Mouse (Mus musculus) heart, embryonic 11.5 days (tissue): Measurements from ENCODE around the gene Ints11. TPM values are rescaled to one million over a fixed set of nuclear protein-coding genes. Genes with fewer than 3 reads are reported as not detected.

Experiments
- ATAC-seq: fragments of 200-750 bp; cut with Nextera tagmentation; replicated peaks from 2 replicates; pipeline ENCODE4 v1.8.0; 2017; ENCODE audit warnings: moderate library complexity; ENCODE audit not compliant: insufficient number of reproducible peaks, low FRiP score, low TSS enrichment
- H3K27ac ChIP-seq: fragments of 300-500 bp; sonication (generic); 2 replicates; pipeline ENCODE4 v1.5.1; 2014; ENCODE audit warnings: mild to moderate bottlenecking, low read depth, low read length
- H3K27me3 ChIP-seq: fragments of 300-500 bp; sonication (generic); 2 replicates; pipeline ENCODE4 v1.6.1; 2014; ENCODE audit warnings: mild to moderate bottlenecking, low read length, mixed read lengths; ENCODE audit not compliant: control insufficient read depth, insufficient read depth
- H3K36me3 ChIP-seq: fragments of 300-500 bp; sonication (generic); 2 replicates; pipeline ENCODE4 v1.6.1; 2014; ENCODE audit warnings: mild to moderate bottlenecking, low read length, moderate library complexity, mixed read lengths; ENCODE audit not compliant: control insufficient read depth, insufficient read depth
- H3K4me1 ChIP-seq: fragments of 300-500 bp; sonication (generic); 2 replicates; pipeline ENCODE4 v1.6.1; 2014; ENCODE audit warnings: low read length; ENCODE audit not compliant: control insufficient read depth, insufficient read depth
- H3K4me2 ChIP-seq: fragments of 300-500 bp; sonication (generic); 2 replicates; pipeline ENCODE4 v1.6.1; 2014; ENCODE audit warnings: mild to moderate bottlenecking, moderate library complexity
- H3K4me3 ChIP-seq: fragments of 300-500 bp; sonication (generic); 2 replicates; pipeline ENCODE4 v1.5.1; 2014; ENCODE audit warnings: low read depth, low read length
- H3K9ac ChIP-seq: fragments of 300-500 bp; sonication (generic); 2 replicates; pipeline ENCODE4 v1.6.1; 2014; ENCODE audit warnings: mild to moderate bottlenecking, low read depth, low read length, moderate library complexity
- H3K9me3 ChIP-seq: fragments of 300-500 bp; sonication (generic); replicated peaks from 2 replicates; pipeline ENCODE4 v1.6.1; 2016; ENCODE audit warnings: low read length; ENCODE audit not compliant: control insufficient read depth
- WGBS: fragments of 180-500 bp; shearing (Covaris S2); extraction: QIAGEN DNeasy Blood & Tissue Kit; methylation state at CpG from one replicate; pipeline ENCODE4 v1.1.7; 2014; ENCODE audit not compliant: insufficient replicate concordance; 5-methylcytosine and 5-hydroxymethylcytosine counted together
- polyA plus RNA-seq: library from polyadenylated mRNA; unstranded; fragments of >200 nt; fragmentation: Nextera tagmentation; extraction: Ambion mirVana; gene quantifications from 2 replicates; pipeline ENCODE4 v1.2.1, GENCODE M21; 2014

Ints11 gene
- polyA plus RNA-seq, 1 experiment from 2014 or later, result 40.7 TPM

DNA sequence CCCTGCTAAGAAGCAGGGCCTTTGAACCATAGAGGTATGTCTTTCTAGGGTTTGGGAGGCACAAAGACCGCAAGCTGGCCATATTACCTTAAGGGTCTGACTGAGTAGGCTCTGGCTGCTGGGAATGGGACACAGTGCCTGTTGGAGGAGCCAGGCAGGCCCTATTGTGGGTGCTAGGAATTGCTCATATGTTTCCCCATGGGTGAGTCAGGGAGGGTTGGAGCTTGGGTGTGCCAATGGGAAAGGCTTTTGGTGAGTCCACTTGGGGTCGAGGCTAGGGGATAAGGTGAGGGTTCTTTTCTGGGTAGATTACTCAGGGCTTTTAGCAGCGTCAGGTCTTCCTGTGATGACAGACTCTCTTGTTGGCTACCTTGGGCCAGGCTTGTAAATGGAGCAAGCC lies 18.0 kb upstream of the Ints11 start:
- H3K9me3 ChIP-seq, result no peaks in the 10 kb centered on the region
- H3K27ac ChIP-seq, result no peak overlapping the region
- no peak for ATAC-seq
- 85% methylated on average over 3 of the region's 3 CpGs for WGBS
- no peak overlapping the region for H3K4me2 ChIP-seq
- no peak overlapping the region for H3K4me3 ChIP-seq
- peaks cover 13% of the 10 kb centered on the region for H3K36me3 ChIP-seq
- H3K27me3 ChIP-seq, result no peaks in the 10 kb centered on the region
- no peak overlapping the region for H3K9ac ChIP-seq
- H3K4me1 ChIP-seq, result peaks cover 11% of the 10 kb centered on the region

DNA sequence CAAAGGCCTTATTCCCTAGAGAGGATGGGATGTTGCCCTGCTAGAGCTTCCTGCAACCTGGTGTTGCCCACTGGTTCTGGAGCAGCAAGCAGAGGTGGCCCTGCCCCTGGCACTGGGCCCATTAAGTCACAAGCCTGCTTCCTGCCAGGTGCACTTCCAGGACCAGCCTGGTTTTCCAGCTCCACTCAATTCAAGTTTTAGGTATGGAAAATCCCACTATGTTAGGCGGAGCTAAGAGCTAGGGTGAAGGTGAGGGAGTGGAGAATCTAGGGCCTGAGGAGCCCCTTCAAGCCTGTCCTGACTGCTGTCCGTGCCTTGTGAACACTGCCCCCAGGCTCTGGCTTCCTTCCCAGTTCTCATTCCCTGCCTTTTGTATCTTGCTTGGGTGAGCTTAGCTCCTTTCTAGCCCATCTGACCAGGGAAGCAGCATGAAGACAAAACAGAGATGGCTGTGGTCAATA lies 17.4 kb upstream of the Ints11 start:
- WGBS, result 78% methylated on average over 2 of the region's 2 CpGs
- Histone ChIP-seq H3K9ac (no peak overlapping the region), H3K9me3 (no peaks in the 10 kb centered on the region), H3K4me1 (peaks cover 11% of the 10 kb centered on the region), H3K4me2 (no peak overlapping the region), H3K36me3 (peaks cover 16% of the 10 kb centered on the region), H3K4me3 (no peak overlapping the region), H3K27ac (no peak overlapping the region), H3K27me3 (no peaks in the 10 kb centered on the region)
- no peak for ATAC-seq

DNA sequence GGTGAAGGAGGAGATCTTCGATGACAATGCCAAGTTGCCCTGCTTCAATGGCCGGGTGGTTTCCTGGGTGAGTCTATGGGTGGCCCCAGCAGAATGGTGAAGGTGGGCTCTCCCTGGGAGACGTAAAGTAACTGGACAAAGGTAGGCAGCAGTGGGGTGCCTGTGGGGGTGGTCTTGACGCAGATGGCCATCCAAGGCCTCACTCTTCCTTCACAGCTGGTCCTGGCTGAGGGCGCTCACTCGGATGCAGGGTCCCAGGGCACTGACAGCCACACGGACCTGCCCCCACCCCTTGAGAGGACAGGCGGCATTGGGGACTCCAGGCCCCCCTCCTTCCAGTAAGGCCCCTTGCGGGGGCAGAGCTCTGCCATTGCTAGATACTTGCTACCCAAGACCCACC lies 15.9 kb upstream of the Ints11 start:
- peaks cover 20% of the 10 kb centered on the region for H3K36me3 ChIP-seq

DNA sequence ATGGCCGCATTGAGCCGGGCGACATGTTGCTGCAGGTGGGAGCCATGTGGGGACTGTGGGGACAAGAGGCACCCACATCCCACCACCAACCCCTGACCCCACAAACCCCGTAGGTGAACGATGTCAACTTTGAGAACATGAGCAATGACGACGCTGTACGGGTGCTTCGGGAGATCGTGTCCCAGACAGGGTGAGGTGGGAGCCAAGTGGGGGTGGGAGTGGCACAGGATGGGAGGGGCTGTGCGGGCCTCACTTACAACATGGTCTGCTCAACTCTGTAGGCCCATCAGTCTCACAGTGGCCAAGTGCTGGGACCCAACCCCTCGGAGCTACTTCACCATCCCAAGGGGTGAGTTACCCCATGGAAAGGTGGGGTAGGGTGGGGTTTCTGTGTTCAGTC lies 14.4 kb upstream of the Ints11 start:
- Histone ChIP-seq H3K4me1 (no peaks in the 10 kb centered on the region), H3K36me3 (peaks cover 20% of the 10 kb centered on the region), H3K9ac (no peak overlapping the region), H3K27me3 (no peaks in the 10 kb centered on the region), H3K4me3 (no peak overlapping the region), H3K27ac (no peak overlapping the region), H3K4me2 (no peak overlapping the region), H3K9me3 (no peaks in the 10 kb centered on the region)
- no peak for ATAC-seq
- WGBS, result 94% methylated on average over 12 of the region's 12 CpGs

More for the DNA sequence above, 15.9 kb upstream of the Ints11 start:
- ATAC-seq, result no peak
- H3K4me1 ChIP-seq, result peaks cover 5% of the 10 kb centered on the region
- H3K9ac ChIP-seq, result no peak overlapping the region
- H3K27ac ChIP-seq, result no peak overlapping the region
- 91% methylated on average over 9 of the region's 9 CpGs for WGBS
- no peak overlapping the region for H3K4me3 ChIP-seq
- H3K9me3 ChIP-seq, result no peaks in the 10 kb centered on the region
- no peak overlapping the region for H3K4me2 ChIP-seq
- no peaks in the 10 kb centered on the region for H3K27me3 ChIP-seq

DNA sequence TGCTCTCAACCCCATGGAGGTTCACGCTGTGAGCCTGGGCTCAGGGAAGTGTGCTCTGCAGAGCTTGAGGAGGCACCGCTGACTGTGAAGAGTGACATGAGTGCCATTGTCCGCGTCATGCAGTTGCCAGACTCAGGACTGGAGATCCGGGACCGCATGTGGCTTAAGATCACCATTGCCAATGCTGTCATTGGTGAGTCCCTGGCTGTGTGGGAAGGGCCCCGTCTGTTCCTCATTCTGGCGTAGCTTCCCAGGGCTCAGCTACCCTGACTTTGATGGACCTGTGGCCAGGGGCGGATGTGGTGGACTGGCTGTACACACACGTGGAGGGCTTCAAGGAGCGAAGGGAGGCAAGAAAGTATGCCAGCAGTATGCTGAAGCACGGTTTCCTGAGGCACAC lies 13.3 kb upstream of the Ints11 start:
- Histone ChIP-seq H3K4me3 (no peak overlapping the region), H3K9me3 (no peaks in the 10 kb centered on the region), H3K4me1 (no peaks in the 10 kb centered on the region), H3K9ac (no peak overlapping the region), H3K27ac (no peak overlapping the region), H3K4me2 (no peak overlapping the region), H3K27me3 (no peaks in the 10 kb centered on the region), H3K36me3 (peaks cover 20% of the 10 kb centered on the region)
- no peak for ATAC-seq
- 92% methylated on average over 12 of the region's 12 CpGs for WGBS

DNA sequence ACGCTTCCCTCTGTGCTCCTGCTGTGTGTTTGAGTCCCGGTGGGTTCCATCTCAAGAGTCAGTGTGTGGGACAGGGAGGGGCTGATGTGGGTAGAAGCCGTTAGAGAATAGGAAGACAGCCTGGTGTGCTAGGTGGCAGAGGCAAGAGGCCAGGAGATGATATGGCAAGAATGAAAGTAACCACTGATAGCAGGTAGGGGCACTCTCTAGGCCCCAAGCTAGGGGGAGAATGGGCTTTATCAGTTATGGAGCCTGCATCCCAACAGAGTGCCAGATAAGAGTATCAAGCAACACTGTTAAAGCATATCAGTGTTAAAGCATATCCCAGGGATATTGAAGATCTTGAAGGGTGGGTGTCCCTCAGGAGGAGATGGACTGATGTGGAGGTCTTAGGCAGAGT lies 12.5 kb upstream of the Ints11 start:
- Histone ChIP-seq H3K4me3 (no peak overlapping the region), H3K4me2 (no peak overlapping the region), H3K27me3 (no peaks in the 10 kb centered on the region), H3K4me1 (no peaks in the 10 kb centered on the region), H3K9me3 (no peaks in the 10 kb centered on the region), H3K36me3 (peaks cover 20% of the 10 kb centered on the region), H3K27ac (no peak overlapping the region), H3K9ac (no peak overlapping the region)
- WGBS, result 56% methylated on average over 3 of the region's 3 CpGs
- no peak for ATAC-seq

DNA sequence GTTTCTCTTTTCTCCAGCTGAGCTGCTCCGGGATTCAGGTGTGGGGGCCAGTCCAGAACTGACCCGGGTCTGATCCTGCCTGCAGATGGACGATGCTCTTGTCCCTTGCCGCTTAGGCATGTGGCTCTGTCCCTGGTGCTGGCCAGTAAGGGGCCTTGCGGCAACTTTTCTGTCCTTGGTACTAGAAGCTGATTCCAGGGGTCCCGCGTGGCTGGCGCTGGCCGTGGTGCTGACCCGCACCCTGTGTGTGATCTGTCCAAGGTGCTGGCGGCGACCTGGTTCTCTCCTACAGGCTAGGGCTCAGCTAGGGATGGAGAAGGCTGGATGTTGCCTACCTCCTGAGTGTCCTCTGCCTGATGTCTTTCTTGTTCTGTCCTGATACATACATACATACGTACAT lies 10.0 kb upstream of the Ints11 start:
- Histone ChIP-seq H3K27me3 (no peaks in the 10 kb centered on the region), H3K27ac (no peak overlapping the region), H3K9me3 (no peaks in the 10 kb centered on the region), H3K4me2 (no peak overlapping the region), H3K36me3 (peaks cover 20% of the 10 kb centered on the region), H3K9ac (no peak overlapping the region), H3K4me3 (no peak overlapping the region), H3K4me1 (no peaks in the 10 kb centered on the region)
- WGBS, result 17% methylated on average over 13 of the region's 13 CpGs
- ATAC-seq, result no peak

DNA sequence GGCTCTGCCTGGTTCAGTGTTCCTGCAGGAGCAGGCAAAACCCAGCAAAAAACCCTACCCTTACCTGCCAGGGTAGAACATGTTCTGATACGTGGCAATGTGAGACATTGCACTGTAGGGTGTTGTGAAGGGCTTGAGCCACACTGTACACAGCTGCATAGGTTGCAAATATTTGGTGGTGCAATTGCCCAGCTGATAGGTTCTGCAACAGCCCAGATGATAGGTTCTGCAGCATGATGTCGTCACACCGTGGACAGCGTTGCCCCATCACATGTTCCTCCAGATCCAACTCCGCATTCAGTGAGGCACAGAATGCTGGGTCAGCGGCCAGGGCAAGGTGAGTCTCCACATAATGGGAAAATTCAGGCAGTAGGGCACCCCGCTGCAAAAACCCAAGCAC lies 7.6 kb upstream of the Ints11 start:
- H3K27me3 ChIP-seq, result no peaks in the 10 kb centered on the region
- no peak overlapping the region for H3K4me3 ChIP-seq
- ATAC-seq, result no peak
- H3K9ac ChIP-seq, result no peak overlapping the region
- no peaks in the 10 kb centered on the region for H3K9me3 ChIP-seq
- peaks cover 13% of the 10 kb centered on the region for H3K36me3 ChIP-seq
- H3K4me2 ChIP-seq, result no peak overlapping the region
- no peak overlapping the region for H3K27ac ChIP-seq
- WGBS, result 88% methylated on average over 7 of the region's 7 CpGs
- H3K4me1 ChIP-seq, result no peaks in the 10 kb centered on the region

DNA sequence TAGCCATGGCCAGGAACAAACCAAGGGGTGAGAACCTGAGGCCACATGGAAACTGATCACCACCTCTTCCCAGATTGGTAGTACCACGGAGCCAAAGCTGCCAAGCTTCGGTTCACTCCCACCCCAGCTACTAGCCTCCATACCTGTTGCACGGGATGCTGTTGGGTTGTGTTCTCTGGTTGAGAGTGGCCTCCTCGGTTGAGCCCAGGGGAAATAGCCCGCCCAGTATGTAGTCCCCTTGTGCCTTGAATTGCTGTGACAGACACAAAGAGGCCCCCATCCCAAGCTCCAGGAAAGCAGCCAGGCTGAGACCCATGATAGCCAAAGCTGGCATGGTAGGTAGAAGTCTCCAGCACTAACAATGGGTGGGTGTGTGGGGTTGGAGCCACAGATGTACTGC lies 6.3 kb upstream of the Ints11 start, which contains the start of gene Tas1r3:
Gene Tas1r3, minus strand, starts transcription at position 362 of the 400 bp plus-strand sequence.
- H3K4me3 ChIP-seq, result no peak within 1 kb of the TSS
- no peak for ATAC-seq
- H3K9ac ChIP-seq, result no peak within 1 kb of the TSS
- no peaks in the 10 kb centered on the region for H3K27me3 ChIP-seq
- H3K9me3 ChIP-seq, result no peaks in the 10 kb centered on the region
- no peak within 1 kb of the TSS for H3K4me2 ChIP-seq
- H3K4me1 ChIP-seq, result no peaks in the 10 kb centered on the region
- 78% methylated on average over 5 of the region's 5 CpGs for WGBS
- peaks cover 11% of the 10 kb centered on the region for H3K36me3 ChIP-seq
- H3K27ac ChIP-seq, result no peak within 1 kb of the TSS
